Mouse (Mus musculus) c-Kit-positive CD71-positive TER-119-positive erythroid progenitor cells, embryonic 14.5 days (primary cell): ENCODE measurements around the gene Wrap73.

Source experiments
- DNase-seq: peaks from one replicate; pipeline ENCODE4 v3.0.0-alpha.2; 2013; ENCODE audit warnings: low spot score

Wrap73 gene

DNA sequence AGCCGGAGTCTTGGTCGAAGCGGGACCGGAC, 2.2 kb upstream of the Wrap73 start, which contains the start of gene Trp73:
Trp73 (minus strand) TSS at position 27 of the 31 bp plus-strand sequence.
- DNase-seq = no peak

DNA sequence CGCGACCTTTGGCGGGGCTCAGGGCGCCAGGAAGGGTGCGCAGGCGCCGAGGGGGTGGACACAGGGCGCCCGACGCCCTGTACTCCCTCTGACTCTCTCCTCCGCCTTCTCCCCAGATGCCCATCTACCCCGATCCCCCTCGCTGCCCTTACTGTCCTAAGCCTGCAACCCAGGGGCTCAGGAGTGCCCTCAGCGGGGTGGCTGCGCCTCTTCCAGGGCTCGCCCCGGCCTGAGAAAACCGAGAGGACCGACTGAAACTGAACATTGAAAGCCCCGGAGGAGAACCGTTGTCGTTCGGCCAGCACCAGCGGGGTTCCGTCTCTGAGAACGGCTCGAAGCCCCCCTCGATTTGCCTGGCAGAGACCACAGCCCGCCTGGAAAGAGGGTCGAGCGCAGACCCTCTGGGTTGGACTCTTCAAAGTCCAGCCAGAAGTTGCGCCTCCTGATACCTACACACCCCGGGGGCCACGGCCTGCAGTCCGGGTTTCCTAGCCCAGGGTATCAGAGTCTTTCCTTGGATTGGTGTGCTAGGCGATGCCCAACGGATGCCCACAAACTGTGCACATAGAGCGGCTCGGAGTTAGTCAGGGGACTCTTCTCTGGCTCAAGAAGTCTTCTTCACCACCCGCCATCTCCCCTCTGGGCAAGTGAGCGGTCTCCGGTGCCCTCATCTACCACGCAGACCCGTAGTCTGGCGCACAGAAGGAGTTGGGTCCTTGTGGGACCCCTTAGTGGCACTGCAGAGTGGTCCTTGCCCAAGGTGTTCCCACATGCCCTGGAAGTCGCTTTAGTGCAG, 1.8 kb upstream of the Wrap73 start:
- DNase-seq = no peak

DNA sequence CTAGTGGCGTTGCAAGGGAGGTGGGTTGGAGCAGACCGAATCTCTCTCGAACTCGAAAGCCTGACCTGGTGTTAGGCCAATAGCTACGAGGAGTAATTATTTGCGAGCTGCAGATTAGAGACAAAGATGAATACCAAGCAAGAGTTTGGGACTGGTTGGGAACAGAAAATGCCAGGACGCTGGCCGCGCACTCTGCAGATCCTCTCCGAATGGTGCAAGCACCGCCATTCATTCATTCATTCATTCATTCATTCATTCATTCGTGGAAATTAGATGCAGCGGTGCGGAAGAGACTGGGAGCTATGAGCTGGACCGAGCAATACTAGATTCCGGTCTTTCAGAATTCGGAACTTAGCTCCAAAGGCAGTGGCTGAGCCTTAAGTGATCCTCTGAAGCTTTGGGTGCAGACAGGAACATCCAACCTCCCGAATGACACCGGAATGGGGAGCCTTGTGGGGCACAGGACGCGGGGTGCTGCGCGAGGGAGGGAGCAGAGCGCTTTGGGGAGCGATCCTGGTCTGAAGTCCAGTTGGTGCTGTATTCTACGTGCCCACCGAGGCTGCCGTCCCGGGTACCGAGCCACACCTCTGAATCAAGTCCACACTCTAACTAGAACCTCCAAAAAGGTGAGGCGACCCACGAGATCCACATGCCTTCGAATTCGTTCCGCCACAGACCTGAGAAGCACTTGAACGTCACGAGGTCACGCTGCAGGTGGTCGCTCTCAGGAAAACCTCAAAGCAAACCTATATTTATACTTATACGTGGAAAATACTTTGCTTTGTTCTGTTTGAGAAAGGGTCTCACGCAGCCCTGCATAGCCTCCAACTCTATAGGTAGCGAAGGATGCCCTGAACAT, 934 bp upstream of the Wrap73 start:
- DNase-seq = no peak

DNA sequence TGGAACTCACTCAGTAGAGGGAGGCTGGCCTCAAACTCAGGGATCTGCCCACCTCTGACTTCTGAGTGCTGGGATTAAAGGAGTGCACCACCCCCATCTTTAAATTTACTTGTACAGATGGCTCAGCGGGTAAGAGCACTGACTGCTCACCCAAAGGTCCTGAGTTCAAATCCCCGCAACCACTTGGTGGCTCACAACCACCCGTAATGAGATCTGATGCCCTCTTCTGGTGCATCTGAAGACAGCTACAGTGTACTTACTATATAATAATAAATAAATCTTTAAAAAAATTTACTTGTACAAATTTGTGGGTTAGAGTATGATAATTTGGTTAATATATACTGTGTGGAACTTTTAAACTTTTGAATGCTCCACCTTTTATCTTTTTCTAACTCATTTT, 2.5 kb downstream of the Wrap73 start:
- DNase-seq = no peak

DNA sequence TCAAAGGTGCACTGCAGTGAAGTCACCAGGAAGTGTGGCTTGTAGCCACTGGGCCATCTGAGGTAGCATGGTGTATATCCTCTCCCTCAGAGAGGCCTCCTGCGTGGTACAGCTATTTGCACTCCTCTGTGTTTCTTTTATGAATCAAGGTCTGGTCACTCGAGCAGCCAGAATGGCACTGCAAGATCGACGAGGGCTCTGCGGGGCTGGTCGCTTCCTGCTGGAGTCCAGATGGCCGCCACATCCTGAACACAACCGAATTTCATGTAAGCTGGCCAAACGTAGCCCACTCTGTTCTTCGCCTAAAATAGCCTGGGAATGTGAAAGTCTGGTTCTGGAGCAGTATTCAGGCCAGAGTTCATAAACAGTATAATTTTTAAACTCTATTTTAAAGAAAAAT, 4.2 kb downstream of the Wrap73 start:
- DNase-seq = no peak

DNA sequence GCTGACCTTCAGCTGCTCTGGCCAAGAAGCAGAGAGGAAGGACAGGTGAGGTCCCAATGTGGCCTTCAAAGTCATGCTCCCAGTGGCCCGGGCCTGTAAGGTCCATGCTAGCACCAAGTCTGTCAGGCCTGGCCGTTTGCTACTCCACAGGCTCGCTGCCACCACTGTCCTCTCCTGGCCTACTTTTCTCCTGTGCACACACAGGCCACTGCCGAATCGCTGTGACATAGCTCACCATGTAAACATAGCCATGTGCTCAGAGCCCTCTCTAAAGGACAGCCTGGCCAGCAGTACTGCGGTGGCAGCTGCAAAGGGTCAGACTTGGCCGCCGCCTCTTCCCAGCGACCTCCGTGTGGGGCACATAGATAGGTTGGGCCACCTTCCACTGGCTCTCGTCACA, 11.9 kb downstream of the Wrap73 start:
- DNase-seq = no peak

DNA sequence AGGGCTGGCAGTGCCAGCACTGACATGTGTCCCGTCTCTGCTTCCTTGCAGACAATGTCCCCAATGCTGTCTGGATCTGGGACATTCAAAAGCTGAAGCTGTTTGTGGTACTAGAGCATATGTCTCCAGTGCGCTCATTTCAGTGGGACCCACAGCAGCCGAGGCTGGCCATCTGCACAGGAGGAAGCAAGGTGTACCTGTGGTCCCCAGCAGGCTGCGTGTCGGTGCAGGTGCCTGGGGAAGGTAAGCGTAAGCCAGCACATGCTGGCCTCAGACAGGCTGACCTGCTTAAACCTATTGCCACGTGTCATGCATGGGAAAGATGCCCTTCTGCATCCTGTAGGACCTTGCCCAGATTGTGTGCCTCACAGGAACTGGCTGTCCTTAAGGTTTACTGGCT, 13.9 kb downstream of the Wrap73 start:
- DNase-seq = no peak

DNA sequence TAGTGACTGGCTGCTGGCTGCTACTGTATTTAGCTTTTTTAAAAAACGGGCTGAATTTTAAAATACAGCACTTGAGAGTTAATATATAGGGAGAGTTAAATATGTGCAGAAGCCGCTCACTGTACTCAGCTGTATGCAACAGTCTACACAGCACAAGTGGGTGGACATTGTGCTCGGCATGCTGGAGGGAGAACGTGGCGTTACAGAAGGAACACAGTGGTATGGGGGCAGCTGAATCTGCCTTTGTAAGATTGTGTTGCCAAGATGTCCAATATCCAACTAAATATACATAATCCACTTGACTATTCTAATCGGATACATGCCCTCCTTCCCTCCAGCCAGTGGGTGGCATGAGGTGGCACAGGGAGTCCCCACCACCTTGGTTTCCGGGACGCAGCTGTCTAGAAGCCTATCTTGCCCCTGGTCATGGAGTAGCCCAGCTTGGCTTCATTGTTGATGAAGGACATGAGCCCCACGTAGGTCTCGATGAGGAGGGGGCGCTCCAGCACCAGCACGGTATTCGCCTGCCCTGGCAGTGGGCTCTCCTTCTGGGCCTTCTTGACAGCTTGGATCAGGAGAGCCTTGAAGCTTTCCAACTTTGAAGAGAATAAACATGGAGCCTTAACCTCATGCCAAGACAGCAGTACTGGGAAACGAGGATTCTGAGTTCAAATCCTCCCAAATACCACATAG, 15.9 kb downstream of the Wrap73 start:
- DNase-seq = no peak

DNA sequence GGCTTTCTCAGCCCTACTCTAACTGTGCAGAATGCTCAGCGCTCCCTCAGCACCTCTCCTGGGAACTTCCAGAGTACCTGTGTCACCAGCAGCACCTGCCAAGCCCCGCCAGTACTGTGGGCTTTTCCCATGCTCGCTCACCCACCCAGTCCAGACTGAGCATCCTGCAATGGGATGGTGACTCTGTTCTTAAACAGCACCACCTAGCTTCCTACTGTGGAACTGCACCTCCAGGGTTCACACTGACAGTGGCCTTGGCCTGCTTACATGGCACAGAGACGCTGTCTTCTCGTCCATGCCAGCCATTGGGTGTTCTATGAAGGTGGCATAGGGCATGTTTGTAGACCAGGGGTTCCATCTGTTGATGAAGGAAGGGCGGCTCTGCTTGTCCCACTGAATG, 16.8 kb downstream of the Wrap73 start:
- peak; percentile 91 for DNase-seq

DNA sequence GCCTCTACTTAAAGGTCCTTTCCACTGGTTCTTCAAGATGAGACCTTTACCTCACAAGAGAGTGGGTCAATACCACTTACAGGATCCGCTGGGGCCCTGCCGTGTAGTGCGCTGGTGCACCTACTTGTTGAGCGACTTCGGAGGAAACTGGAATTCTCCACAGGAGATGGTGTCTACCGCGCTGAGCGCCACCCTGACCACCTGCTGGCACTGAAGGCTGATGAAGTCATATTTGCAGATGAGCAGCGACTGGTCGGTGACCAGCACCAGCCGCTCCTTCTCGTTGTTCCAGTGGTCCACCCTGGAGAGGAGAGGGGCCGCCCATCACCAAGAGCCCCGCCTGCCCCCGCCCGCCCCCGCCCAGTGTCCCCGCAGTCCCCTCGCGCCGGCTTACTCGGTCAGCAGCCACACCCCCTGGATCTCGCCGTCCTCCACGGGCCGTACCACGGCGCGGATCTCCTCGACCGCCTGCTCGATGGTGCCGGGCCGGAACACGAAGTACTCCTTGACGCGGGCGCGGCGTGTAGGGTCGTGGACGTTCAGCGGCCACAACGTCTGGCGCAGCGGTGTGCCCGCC, 17.9 kb downstream of the Wrap73 start:
- DNase-seq = peak; percentile 45

DNA sequence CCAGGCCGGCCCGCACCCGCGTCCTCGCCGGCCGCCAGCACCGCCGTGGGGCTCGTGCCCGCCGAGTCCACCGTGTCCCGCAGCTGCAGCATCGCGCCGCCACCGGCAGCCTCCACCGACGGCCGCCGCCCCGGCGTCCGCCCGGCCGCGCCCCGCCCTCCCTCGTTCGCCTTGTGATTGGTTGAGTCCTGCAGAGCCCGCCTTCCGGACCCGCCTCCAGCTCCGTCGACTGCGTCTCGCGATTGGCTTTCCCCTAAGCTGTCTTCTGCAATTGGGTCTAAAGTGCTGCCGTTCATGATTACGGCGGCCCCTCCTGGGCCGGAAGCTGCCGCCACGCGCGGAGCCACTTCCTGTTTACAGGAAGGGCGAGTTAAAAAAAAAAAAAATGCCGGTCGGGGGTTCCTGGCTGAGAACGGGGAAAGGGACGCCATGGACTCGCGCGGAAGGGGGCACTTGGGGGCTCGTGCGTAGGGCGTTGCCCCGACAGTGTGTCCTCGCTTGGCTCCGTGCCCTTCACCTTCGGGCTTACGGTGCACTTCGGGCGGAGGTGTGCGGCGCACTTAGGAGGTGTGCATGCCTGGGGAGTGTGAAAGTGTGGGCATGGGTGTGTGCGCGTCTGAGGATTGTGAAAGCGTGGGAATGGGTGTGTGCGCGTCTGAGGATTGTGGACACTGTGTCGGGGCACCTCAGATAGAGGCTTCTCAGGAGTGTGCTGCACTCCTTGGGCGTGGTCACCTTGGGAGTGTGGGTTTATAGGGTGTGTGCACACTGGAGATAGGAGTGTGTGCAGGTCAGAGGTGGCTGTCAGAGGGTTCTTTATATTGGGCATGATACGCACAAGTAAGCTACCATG, 18.6 kb downstream of the Wrap73 start, which contains the start of gene Tprgl:
Tprgl (minus strand) TSS at position 129 of the 853 bp plus-strand sequence.
- DNase-seq = peak; percentile 93

DNA sequence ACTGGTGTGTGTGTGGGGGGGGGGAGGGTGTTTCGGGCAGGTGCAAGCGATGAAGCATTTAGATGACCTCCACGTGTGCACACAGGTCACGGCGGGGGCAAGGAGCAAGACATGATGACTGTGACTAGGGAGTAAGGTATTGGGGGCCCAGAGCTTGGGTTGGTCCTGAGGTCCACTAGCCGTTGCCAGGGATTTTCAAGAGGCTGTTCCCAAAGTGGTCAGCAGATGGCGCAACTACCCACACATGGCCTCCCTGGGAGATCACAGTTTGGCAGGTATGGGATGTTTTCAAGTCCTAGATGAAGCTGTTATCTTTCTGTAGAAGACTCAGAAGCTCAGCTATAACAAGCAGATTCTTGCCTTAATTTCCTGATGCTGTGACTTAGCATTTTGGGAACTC, 21.1 kb downstream of the Wrap73 start:
- peak; percentile 74 for DNase-seq

DNA sequence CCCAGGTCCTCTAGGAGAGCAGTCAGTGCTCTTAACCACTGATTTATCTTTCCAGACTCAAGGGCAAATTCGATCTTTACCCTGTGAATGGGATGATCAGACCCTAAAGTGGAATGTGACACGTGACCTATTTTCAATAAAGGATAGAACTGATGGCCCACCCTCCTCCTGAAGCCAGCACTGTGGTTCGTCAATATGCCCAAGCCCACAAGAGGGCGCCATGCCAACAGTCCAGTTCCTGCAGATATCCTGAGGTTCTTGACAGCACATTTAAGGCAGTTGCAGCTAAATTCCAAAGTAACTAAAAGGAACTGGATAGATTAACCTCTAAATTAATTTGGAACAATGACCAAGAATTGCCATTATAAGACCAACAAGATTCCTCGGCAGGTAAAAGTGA, 24.9 kb downstream of the Wrap73 start:
- DNase-seq = peak; percentile 30

DNA sequence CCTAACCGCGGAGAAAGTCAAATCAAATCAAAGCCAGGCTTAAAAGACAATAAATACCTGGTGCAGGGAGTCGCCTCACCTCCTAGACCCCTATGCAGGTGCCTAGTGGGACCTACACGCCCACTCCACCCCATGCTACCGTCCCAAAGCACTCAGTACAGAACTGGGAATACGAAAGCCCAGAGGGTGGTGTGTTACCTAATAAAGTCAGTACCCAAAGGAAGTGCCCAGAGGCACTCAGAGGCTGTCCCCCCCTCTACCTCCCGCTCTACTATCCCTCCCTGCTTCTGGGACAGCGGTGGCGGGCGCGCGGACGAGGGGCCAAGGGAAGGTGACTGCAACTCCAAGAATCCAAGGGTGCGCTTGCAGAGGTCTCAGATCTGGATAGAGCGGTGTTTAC, 27.8 kb downstream of the Wrap73 start:
- no peak for DNase-seq

DNA sequence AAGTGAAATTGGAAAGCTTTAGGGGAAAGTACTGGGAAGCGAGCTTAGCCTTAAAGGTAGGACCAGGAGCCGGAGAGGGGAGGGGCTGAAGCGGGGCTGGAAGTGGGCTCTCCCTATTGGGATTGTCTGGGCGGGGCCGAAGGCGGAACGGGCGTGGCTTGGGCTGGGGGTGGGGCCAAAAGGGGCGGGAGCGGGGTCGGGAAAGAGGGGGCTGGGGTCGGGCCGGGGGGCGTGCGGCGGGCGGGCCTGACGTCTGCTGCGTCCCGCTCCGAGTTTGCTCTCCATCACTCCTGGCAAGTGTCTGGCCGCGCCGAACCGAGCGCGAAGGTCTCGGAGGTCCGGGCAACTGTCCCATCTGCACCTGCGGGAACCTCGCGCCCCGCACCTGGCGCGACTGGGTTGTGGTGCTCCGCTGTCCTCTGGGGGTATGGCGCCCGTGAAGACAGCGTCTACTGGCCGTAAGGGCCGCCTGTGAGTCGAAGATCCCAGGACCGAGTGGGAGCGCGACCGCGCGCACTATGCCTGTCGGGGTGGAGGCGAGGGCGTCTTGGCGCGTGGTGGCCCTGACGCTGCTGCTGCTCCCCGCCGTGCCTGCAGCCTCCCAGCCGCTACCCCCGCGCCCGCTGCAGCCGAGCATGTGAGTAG, 28.5 kb downstream of the Wrap73 start, which contains the start of gene Megf6:
Megf6 (plus strand) TSS at position 225 of the 645 bp plus-strand sequence.
- no peak for DNase-seq

DNA sequence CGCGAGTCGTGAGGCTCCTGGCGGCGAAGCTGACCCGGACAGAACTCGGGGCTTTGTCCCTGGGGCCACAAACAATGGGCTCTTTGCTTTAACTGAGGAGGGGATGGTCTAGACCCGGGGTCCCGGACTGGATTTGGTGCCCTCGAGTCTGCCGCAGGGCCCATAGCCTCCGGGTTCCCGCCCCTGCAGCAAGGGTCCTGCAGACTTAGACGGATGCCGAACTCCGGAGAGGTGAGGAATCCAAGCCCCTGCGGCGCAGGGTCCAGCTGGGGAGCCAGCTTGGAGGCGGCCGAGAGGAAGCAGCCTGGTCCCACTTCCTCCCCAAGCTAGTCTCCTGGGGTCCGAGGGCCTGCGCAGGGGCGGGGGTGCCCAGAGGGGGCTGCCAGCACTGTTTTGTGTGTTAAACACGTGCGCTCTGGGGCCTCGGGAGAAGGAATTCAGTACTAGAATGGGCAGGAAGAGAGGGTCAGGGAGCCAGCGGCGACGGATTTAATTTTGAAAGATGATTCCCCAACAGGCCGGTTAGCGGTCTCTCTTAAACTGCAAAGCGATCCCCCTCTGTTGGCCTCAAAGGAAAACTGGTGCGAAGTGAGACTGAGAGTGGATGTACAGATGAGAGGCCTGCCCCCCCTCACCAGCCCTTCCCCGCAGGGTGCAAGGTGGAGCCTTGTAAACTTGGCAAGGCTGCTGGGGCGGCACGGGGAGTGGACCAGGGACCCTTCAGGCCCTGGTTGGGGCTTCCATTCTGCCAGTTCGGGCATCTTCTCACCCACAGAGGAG, 29.2 kb downstream of the Wrap73 start:
- DNase-seq = no peak

DNA sequence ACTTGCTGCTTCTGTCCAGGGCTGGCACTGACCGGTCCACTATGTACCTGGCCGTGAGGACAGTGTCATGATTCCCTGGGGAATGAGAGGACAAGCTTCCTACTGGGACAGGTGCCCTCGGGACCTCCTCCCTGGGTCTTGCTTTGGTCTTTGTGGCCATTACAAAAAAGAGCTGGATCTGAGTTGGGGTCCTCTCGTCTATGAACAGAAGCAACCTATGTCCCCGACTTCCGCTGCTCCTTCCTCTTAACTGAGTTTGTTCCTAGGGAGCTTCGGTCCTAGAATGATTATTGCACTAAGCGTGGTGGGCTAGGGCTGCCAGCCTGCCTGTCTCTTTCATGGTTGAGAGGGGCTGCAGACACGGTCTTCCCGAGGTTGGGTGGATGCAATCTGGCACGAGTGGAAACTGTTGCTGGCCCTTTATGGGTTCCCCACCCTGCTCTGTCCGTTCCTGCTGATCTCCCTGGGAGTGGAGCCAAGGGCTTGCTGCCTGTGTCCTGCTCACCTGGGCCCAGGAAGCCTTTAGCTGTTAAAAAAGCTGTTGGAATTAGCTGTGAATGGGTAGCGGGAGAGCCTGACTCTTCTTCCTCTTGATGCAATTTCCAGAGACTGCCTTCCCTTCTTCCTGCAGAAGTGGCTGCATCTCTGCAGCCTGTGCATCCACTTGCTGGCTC, 29.9 kb downstream of the Wrap73 start:
- no peak for DNase-seq

DNA sequence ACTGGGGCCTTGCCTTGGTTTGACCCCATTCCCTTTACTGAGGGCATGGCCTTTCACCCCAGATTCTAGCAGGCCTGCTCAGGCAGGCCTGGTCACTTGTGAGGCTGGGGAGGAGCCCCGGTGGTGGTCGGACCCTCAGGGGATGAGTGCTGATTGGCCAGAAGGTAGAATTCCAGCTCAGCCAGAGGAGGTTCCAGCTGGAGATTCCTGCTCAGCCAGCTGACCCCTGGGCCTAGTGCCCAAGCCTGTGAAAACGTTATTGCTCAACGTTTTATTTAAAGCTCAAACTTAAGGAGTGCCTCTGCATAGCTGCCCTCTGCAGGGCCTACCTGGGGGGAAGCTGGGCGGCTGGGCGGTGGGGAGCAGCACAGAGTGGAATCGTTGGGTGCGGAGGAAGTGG, 35.1 kb downstream of the Wrap73 start:
- no peak for DNase-seq

DNA sequence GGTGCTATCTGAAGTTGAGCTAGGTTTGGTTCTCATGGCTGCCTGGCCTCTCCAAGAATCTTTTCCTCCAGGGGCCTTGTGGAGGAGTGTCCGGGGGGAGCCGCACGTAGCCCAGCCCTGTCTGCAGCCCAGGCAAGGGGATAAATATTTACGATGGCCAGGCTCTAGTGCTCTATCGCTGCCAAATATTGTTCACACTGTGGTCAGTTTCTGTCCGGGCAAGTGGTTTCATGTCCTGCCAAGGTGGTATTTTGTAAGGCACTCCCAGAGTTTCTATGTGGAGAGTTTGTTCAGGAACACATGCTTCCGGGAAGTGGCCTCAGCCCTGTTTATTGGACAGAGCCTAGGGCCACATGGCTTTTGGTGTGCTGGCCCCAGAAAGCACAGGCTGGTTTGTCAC, 38.8 kb downstream of the Wrap73 start:
- no peak for DNase-seq

DNA sequence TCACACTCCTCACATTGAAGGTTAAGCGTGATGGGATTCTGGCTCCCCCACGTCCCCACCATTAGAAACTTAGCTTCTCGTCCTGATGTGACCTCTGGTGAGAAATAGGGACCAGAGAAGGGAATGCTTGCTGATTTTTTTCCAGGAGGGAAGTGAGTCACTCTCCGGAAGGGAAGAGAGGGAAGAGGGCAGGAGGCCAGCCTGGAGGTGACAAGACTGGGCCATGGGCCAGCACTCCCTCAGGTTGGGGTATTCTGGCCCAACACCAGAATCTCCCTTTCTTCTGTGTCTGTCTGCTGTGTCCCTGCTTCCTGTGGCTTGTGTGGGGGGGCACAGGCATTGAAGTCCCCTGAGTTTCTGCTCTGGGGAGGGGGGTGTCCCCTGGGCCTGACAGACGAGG, 41.4 kb downstream of the Wrap73 start:
- DNase-seq = no peak
